Mouse (Mus musculus): ENCODE data around the gene Tcte2. TPM values are rescaled to one million over a fixed set of nuclear protein-coding genes. Genes with fewer than 3 reads are reported as not detected.

The Tcte2 gene
- 0.52 TPM for polyA plus RNA-seq (2017; shearing (Covaris generic))

DNA sequence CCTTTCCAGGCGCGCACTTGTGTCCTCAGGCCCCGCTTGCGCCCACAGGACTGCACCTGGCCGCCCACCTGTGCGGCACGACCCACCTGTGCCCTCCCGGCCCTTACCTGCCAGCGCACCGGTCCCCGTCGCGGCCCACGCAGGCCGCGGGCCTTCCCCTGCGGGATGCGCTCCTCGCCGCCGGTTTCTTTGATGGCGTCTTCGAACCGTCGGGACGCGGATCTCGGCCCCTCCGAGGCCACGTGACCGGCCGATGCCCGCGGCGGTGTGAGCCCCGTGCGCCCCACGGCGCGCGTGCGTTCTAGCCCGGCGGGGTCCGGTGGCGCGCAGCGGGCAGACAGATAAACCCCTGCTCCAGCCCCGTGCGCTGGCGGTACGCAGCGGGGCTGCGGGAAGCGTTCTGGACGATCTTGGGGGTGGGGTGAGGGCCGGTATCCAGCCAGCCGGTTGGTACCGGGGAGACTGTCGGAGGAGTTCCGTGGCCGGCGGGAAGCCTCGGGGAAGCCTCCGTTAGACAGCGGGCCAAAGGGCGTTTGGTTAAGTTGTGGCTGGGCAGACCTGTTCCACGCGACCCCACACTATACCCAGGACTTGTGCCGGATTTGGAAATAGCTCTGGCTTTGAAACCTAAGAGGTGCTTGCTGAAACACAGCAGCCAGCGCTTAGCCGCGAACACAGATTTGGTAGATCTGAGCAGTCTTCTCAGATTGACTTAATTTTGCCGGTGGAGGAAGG is at the start of gene Tcte2:
Gene Tcte2 (minus strand): TSS at position 647 of the 735 bp plus-strand sequence.

DNA sequence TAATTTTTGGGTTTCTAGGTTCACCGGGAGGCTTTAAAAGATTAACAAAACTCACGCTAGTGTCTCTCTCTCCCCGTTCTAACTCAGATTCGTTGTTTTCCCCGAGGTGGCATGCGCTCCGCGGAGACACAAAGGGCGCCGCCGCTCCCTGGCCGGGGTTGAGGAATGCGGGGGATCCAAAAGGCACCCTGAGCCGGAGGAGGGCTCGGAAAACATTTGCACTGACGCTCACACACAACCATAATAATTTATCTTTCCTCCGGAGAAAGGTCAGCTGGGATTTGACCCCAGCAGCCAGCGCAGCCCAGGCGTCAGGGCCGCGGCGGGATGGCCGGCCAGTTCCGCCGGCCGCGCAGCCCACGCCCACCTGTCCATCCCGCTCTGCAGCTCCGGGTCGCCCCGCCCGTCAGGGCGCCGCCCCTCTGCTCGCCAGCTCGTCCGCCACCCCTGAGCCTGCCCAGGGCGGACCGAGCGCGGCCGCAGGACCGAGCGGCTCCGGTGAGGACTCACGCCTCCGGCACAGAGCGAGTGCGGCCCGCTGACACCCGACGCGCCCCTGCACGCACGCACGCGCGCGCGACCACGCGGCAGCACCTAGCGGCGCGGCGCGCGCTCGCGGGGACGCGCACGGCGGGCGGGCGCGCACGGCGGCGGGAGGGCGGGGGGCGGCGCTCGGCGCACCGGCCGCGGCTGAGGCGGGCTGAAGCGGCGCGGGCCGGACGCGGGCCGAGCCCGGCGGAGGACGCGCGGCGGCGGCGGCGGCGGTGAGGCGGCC is 1.6 kb downstream of the Tcte2 start, which contains the start of gene Afdn:
Gene Afdn (plus strand): TSS at position 687 of the 775 bp plus-strand sequence.

Other genes starting within 250 kb of the Tcte2 start
- gene Afdn, start 1.3 kb downstream of the Tcte2 start, polyA plus RNA-seq (2017; shearing (Covaris generic)): 7.7 TPM
- gene Gm7168, start 186.5 kb upstream of the Tcte2 start, polyA plus RNA-seq (2017; shearing (Covaris generic)): not detected
- gene Gm7356, start 241.9 kb upstream of the Tcte2 start, polyA plus RNA-seq (2017; shearing (Covaris generic)): not detected